Mouse (Mus musculus): ENCODE measurements at regions not wholly inside any gene's neighbourhood (a gene's known extent, or its start where the extent isn't known, plus 50 kb on each side); places are given as distances from the start of the nearest gene placed in this dataset.

DNA sequence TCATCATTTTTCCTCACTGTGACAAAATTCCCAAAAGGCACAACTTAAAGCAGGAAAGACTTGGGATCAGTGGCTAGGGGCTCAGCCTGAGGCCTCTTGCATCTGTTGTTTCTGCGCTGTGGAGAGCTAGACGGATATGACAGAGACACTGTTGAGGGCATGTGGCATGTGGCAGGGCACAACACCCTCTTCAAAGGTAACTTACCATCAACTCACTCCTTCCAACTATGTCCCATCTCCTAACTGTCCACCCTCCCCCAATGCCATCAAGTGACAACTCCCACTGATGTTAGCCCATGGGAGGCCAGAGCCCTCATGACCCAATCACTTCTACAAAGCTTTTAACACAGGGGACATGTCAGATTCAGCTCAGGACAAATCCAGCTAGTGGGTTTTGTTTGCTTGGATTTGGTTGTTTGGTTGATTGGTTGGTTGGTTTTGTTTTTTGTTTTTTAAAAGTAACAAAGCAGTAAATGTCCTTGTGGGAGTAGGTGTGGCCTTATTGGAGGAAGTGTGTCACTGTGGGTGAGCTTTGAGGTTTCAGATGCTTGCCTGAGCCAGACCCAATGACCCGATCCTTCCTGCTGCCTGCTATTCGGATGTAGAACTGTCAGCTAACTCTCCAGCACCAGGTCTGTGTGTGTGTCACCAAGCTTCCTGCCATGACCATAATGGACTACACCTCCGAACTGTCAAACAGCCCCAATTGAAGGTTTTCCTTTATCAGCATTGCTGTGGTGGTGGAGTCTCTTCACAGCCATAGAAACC is 53.2 kb upstream of the Lef1 start:
- DNase-seq = no peak
- intact Hi-C loops (cut with DNase I) = no loop called here

DNA sequence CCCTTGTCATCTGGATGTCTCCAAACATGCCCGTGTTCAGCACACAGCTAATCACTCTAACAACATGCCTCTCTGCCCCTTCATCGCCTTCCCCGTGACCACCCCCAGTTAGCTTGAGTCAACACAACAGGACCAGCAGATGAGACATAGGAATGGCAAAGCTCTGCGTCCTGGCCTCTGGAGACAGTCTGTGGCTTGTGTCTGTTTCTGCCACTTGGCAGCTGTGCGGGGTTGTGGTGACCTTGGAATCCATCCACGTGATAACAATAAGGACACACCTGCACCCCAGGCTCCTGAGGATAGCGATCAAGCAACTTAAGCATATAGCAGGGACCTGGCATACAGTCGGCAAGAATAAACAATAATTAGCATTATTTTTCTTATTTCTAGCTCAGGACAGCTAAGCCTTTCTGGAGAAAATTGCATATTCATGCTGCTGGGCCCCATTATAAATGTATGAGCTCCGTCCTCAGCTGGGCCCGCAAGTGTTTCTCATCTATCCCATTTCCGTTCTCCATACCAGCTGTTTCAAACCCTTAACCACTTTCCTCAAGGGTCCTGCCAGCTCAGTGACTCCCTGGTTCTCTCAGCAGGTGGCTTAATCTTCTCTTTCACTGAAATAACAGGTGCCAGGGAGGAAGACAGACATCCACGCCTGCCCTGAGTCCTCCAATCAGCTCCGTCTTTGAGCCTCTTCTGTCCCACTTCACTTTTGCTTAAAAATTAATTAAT is 55.9 kb upstream of the Lef1 start:
- intact Hi-C loops (cut with DNase I) = no loop called here
- DNase-seq = peak; percentile 6

DNA sequence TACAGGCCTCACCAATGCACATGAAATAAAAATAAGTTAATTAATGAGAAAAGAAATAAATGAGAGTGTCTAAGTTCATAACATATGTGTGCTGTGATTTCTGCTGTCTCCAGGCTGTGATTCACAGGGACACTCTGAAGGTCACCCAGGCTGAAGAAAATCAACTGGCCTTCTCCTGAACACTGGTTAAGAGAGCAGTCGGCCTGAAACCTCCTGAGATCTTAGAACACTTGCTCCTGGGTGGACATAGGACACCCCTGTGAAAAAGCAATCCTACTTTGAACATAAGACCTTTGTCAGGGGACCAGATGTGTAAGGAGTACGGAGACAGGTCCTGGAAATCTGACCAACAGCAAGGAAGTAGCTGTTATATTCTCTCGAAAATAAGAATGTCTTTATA is 62.6 kb upstream of the Lef1 start:
- DNase-seq = no peak
- intact Hi-C loops (cut with DNase I) = no loop called here

DNA sequence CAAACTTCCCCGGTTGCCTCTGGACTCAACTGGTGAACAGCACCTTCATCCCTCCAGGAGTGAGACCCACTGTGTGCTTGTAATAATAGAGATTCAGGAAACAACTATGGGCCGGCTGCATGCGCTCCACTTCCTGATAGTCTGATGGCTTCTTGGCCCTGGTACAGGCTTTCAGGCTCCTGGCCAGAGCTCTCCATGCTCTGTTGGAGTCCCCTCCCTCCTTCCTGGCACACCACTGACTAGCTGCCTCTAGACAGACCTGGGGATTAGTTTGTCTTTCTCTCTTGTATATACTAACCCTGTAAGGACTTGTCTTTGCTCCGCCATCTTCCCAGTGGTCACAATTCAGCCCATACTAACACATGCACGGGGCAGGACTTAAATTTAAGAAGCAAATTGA is 63.9 kb upstream of the Lef1 start:
- peak; percentile 76 for DNase-seq
- intact Hi-C loops (cut with DNase I) = no loop called here

DNA sequence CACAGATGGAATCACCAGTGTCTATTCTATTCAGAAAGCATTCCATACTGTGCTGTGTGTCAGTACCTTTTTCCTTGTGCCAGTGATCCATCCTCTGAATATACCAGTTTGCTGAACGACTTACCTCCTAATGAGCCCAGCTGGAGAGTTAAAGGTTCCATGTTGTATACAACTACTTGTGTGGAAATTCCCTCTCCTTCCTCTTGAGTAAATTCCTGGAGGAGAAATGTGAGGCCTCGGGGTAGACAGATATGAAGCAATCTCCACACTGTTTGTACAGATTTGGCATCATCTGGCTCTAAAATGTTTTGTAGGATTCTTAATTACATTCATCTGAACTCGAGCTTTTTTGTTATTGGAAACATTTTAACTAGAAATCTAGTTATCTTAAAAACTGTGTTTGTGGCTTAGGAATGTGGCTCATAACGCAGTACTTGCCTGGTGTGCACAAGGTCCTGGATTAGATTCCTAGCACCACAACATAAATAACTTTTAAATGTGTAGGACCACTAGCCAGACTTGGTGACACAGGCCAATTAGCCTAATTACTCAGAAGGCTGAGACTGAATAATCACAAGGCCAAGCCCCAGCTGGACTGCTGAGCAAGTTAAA is 70.0 kb upstream of the Lef1 start:
- intact Hi-C loops (cut with DNase I) = no loop called here
- DNase-seq = no peak

DNA sequence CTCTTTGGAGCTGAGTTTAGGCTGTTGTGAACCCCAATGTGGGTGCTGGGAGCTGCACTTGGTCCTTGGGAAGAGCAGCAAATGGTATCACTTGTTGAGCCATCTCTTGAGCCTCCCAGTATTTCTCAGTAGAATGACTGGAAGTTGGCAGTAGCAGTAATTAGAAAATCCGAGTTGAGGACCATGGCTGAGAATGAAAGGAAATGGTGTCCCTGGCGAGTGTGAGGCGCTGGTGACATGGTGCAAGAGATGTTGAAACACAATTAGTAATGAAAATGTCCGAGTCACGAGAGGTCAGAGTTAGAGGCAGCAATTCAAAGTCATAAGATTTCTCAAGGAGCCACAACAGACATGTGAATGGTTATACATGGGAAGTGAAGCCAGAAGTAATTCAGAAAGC is 73.2 kb upstream of the Lef1 start:
- no peak for DNase-seq
- intact Hi-C loops (cut with DNase I) = no loop called here

DNA sequence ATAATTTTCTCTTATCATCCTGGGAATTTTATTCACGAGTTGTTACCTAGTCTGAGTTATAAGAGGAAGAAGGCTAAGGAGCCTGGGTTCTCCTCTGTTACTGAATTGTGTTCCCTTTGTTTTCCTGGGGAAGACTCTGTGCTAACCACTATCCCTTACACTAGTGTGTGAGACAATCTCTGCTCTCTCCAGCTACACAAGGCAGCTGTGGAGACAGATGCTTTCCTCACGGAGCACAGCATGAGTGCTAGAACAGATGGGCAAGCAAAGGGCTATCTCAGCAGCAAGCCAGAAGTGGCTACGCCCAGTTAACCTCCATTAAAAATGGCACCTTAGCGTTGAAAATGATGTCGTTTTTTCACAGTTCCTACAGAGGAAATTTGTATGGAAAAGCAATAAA is 75.5 kb upstream of the Lef1 start:
- no peak for DNase-seq
- intact Hi-C loops (cut with DNase I) = no loop called here

DNA sequence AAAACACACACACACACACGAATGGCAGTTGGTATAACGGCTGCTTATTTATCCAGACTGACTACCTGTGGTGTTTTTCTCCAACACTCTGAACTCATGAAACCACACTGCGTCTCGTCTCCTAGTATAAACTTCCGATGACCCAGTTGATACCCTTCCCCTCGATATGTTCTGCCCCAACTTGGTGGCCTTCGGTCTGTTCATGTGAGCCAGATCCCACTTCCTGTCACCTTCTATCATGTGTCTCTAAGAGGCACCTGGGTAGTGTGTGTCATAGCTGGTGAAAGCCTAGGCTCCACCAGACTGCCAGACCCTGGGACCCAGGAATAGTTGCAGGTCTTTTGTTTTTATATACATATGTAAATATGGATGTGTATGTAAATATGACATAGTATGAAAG is 83.9 kb upstream of the Lef1 start:
- intact Hi-C loops (cut with DNase I) = no loop called here

DNA sequence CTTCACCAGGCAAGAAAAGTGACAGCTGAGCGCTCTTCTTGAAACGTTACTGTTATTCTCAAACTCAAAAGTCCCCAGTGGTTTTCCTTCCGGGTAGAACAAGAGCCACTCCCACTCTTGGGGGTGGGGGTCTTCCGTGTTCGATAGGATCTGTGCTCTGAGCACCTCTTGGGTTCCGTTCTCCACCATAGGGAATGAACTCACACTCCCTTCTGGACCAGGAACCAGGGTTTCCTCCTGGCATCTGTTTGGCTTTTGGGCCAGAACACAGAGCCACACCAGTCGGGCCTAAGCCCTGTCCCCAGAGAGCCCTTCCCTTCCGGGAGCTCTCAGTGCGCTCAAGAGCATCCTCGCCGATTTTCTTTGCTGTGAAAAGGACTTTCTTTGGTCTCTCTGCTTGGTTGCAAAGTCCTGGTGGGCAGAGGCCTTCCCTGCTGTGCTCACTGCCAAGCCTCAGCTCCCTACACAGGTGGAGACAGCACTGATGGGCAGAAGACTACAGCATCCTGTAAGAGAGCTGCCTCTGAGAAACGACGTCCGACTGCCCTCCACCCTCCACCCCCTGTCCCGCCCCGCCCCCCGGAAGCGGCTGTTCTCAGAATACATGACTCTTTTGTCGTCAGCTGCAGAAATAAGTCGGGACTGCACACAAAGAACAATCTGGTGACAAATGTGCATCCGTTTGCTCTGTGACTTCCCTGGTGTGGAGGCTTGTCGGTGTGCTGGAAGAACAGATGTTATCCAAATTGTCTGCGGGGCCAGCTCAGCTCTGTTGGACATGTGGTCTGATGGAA is 90.9 kb upstream of the Lef1 start:
- DNase-seq = peak; percentile 21
- intact Hi-C loops (cut with DNase I) = no loop called here

More for the DNA sequence above, 83.9 kb upstream of the Lef1 start:
- no peak for DNase-seq

DNA sequence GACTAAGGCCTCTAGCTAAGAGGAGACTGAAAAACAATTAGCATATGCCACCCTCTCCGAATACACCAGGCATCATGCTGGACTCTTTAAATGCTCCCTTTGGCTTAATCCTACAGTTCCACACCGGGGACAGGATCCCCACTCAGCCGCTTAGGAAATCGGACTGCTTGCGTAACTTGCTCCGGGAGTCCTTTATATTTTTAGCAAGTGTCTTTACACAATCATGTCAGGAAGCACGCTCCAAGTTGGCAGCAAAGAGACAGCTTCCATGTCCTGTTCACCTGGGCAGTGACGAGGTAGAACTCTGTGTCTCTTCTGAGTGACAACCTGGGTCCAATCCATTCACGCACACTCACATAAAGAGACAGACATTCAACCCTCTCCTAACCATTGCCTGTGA is 92.4 kb upstream of the Lef1 start:
- intact Hi-C loops (cut with DNase I) = no loop called here
- no peak for DNase-seq

DNA sequence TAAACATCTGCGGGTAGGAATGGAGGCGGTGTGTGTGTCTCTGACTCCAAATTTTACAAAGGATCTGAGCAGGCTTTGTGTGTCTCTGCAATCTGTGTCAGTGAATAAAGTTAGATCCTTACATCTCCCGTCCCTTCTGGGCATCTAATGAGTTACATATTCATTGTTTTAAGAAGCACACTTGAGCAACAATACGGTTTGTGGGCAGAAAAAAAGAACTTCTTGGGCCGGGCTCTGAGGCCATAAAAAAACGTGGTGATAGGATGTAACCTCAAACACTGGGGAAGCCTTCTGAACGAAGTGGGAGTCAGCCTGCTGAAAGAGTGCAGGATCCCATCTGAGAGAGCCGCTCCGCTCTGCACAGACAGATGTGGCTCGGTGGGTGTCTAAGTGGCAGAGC is 94.2 kb upstream of the Lef1 start:
- intact Hi-C loops (cut with DNase I) = no loop called here
- no peak for DNase-seq

DNA sequence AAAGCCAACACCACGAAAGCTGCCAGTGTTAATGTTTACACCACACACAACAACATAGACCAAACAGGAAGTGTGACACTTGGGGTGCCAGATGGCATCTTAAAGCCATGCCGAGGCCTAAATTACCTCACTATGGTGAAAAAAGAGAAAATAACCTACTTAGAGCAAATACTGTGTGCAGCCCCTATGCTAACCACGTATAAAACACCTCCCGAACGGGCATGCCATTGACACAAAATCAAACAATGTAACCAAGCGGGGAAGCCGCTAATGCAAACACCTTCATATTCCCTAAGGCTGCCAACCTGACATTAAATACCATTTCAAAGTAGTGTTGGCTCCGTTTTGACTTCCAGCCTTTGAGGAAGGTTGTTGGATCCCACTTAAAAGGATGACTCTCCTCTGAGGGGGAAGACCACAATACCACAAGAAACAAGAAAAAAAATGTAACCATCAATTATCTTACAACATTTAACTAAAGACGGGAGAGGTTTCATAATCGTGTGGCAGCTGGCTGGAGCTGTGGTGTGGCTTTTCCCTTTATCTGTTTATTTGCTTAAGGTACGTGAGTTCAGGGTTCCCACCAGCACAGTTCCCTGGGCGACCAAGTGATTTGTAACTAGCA is 96.1 kb upstream of the Lef1 start:
- DNase-seq = no peak
- intact Hi-C loops (cut with DNase I) = no loop called here

DNA sequence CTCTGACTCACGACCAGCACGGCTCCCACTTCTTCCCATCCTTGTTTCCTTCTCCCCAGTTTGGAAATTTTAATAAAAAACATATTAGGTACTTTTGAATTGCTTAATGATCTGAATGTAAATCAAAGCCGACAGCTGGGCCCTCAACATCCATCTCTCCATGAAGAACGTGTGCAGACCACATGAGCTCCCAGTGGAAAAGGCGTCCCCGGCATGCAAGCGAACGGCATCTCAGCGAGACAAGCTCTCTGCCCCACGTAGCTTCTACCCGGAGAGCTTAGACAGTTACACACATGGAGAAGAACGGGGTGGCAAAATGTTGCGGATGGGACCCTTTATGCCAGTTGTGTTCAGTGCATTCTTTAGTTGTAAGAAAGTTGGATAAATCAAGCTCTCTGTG is 109.6 kb upstream of the Lef1 start:
- intact Hi-C loops (cut with DNase I) = no loop called here
- DNase-seq = no peak

DNA sequence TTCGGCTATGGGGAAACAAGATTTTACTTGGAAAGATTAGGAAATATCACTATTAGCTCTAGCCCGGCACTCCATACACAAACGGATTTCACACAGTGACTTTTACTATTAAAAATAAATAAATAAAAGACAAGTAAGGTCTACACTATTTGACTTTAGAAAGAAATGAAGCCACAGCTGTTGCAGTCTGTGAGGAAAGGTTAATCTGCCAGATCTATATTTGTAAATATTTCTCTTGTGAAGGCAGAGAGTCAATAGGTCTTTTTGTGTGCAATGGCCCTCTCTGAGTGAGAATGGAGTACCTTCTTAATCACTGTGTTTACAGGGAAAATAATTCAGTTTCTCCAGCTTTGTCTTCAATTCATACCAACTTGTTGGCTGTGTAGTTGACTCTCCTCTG is 110.0 kb upstream of the Lef1 start:
- DNase-seq = no peak
- intact Hi-C loops (cut with DNase I) = no loop called here

DNA sequence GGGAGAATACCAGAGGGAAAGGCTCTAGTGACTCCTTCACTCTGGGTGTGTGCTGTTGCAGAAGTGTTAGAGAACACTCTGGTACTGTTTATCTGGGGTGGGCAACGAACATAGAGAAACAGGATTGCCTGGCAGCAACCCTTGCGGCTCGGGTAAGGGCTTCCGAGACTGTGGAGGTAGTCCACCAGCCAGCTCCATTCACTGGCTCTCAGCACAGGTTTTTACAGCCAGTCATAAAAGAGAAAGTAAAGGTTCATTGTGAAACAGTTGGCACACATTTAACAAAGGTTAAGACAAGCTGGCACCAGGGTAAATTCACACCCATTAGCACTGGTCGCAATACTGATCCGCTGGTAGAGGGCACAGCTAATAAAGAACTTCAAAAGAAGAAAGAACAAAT is 110.5 kb upstream of the Lef1 start:
- intact Hi-C loops (cut with DNase I) = loop anchor here (10.0 kb wide), 1 partner anchor 85 kb away; no protein-coding TSS in a partner anchor
- DNase-seq = no peak

DNA sequence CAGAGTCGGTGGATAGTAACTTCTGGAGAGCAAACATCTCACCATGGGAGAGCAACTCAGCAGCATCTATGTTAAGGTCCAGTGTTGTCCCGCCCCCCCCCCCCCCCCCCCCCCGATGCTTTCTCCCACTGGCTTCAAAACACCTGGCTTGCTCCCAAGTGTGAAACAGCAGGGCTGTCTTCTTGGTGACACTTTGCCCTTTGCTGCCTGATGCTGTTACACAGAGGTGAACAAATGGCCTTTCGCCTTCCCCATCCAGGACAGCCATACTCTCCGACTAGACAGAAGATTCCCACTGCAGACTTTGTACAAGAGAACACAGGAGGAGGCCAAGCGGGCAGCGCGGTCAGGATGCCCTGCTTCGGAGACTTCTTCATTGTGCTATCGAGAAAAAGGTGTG is 111.8 kb upstream of the Lef1 start:
- intact Hi-C loops (cut with DNase I) = loop anchor here (10.0 kb wide), 1 partner anchor 86 kb away; no protein-coding TSS in a partner anchor
- no peak for DNase-seq

DNA sequence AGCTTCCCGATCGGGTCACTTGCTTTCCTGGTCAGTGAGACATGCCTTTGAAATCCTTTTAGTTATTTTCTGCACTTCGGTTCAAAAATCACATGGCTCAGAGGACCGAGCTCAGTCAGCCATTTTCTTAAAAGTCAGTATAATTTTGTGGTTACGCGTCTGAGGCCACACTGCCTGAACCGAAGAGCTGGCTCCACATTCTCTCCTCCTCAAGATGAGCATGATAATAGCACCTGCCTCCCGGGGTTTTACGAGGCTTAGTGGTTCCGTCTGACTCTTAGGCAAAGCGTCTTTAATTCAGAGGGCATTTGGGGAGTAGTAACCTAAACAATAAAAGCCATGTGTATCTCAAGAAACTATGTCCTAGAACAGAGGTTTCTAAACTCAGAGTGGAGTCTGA is 113.5 kb upstream of the Lef1 start:
- intact Hi-C loops (cut with DNase I) = loop anchor here (10.0 kb wide), 1 partner anchor 88 kb away; no protein-coding TSS in a partner anchor
- DNase-seq = no peak

DNA sequence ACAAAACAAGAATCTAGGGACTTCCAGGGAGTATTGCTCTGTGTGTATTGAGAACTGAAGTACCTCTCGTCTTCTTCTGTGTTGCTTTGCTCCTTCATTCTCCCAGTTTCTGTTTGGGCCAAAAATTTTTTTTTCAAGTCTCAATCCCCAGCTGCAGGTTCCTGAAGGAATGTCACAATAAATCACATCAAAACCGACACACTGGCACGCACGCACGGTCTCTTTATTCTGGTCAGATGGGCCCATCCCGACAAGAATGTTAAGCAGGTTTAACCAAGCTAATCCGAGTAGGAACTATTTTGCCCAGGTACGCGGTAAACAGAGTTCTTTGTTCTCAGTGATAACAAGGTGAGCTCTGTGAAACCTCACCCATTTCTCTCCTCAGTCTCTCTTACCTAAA is 118.3 kb upstream of the Lef1 start:
- DNase-seq = peak; percentile 27
- intact Hi-C loops (cut with DNase I) = loop anchor here (10.0 kb wide), 1 partner anchor 93 kb away; no protein-coding TSS in a partner anchor

DNA sequence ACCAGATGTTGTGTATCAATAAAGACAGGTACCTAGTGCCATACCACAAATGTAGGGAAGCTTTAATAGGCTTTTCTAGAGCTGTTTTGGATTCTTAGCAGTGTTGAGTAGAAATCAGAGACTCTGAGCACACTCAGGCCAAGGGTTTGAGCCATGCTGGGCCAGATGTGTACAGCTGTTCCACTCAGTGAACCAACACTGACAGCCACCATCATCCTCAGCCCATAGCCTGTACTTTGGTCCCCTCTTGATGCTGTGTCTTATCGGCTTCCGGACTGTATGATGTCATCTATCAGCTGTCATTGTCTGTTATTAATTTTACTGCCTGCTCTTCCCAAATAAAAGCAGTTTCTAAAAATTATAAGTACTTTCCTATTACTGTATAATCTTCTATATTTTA is 123.6 kb upstream of the Lef1 start:
- no peak for DNase-seq
- intact Hi-C loops (cut with DNase I) = no loop called here

DNA sequence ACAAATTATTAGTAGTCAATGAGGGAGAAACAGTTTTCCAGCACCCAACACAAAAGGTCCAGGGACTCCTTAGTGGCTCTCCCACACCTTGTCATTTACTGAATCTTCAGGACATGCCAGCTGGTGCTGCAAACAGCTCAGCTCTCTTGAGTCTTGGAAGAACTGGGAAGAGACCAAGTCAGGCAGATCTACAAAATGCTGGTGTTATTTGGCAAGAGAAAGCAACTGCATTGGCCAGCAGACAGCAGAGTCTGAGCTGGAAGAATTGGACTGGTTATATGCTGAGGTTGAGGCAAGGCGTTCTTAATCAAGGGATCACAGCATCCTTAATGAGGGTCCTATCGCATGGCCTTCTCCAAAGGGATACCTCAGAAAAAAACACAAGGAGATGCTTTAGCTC is 124.2 kb upstream of the Lef1 start:
- DNase-seq = no peak
- intact Hi-C loops (cut with DNase I) = no loop called here

DNA sequence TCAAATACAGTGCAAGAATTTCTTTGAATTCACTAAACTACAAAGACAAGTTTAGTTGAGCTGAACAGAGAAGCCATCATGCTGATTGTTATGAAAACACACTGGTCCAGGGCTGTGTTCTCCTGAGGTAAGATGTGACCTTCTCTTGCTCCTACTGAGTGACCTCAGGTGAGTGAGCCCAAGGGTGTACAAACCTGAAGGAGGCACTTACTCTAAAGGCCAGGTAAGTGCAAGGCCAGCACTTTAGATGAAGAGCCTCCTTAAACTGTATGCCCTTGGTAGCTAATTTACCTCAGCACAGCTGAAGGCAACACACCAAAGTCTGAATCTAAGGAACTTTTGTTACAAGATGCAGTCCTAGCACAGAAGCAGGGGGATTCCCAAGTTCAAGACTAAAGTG is 128.7 kb upstream of the Lef1 start:
- intact Hi-C loops (cut with DNase I) = no loop called here

More for the DNA sequence above, 128.7 kb upstream of the Lef1 start:
- DNase-seq = no peak

Data from left cerebral cortex, postnatal 4 days (tissue).